Mouse (Mus musculus) intestine, embryonic 14.5 days (tissue): Measurements from ENCODE around the gene Pik3r6. TPM values are rescaled to one million over a fixed set of nuclear protein-coding genes. Genes with fewer than 3 reads are reported as not detected.

ENCODE experiments used
- ATAC-seq: fragments of 200-750 bp; cut with Nextera tagmentation; replicated peaks from 2 replicates; pipeline ENCODE4 v1.8.0; 2017; ENCODE audit warnings: low read depth, moderate number of reproducible peaks, moderate TSS enrichment, moderate library complexity; ENCODE audit not compliant: low FRiP score, low TSS enrichment
- DNase-seq: peaks from one replicate; pipeline ENCODE4 v3.0.0-alpha.2; 2018; ENCODE audit warnings: low spot score
- H3K27ac ChIP-seq: fragments of 300-500 bp; sonication (generic); 2 replicates; pipeline ENCODE4 v1.5.1; 2014; ENCODE audit warnings: low read depth, mild to moderate bottlenecking, control low read depth
- H3K27me3 ChIP-seq: fragments of 300-500 bp; sonication (generic); replicated peaks from 2 replicates; pipeline ENCODE4 v1.6.1; 2014; ENCODE audit warnings: low read length, control low read depth; ENCODE audit not compliant: control insufficient read depth, insufficient read depth
- H3K36me3 ChIP-seq: fragments of 300-500 bp; sonication (generic); 2 replicates; pipeline ENCODE4 v1.6.1; 2014; ENCODE audit warnings: low read length, control low read depth; ENCODE audit not compliant: control insufficient read depth, insufficient read depth
- H3K4me1 ChIP-seq: fragments of 300-500 bp; sonication (generic); replicated peaks from 2 replicates; pipeline ENCODE4 v1.6.1; 2014; ENCODE audit warnings: low read length, control low read depth, mixed read lengths; ENCODE audit not compliant: control insufficient read depth, insufficient read depth
- H3K4me2 ChIP-seq: fragments of 300-500 bp; sonication (generic); 2 replicates; pipeline ENCODE4 v1.6.1; 2014; ENCODE audit warnings: low read length
- H3K4me3 ChIP-seq: fragments of 300-500 bp; sonication (generic); 2 replicates; pipeline ENCODE4 v1.5.1; 2014; ENCODE audit warnings: low read depth, low read length, control low read depth, mixed read lengths
- H3K9ac ChIP-seq: fragments of 300-500 bp; sonication (generic); 2 replicates; pipeline ENCODE4 v1.6.1; 2014; ENCODE audit warnings: mild to moderate bottlenecking, low read length
- H3K9me3 ChIP-seq: fragments of 300-500 bp; sonication (generic); 2 replicates; pipeline ENCODE4 v1.6.1; 2016; ENCODE audit warnings: low read length, control low read depth; ENCODE audit not compliant: control insufficient read depth
- WGBS: fragments of 180-500 bp; shearing (Covaris S2); extraction: QIAGEN DNeasy Blood & Tissue Kit; methylation state at CpG from one replicate; pipeline ENCODE4 v1.1.7; 2014; 5-methylcytosine and 5-hydroxymethylcytosine counted together
- polyA plus RNA-seq: library from polyadenylated mRNA; unstranded; fragments of >200 nt; fragmentation: Nextera tagmentation; extraction: Ambion mirVana; gene quantifications from 2 replicates; pipeline ENCODE4 v1.2.1, GENCODE M21; 2014

The Pik3r6 gene
- polyA plus RNA-seq, 1 experiment from 2014 or later = 3.3 TPM

DNA sequence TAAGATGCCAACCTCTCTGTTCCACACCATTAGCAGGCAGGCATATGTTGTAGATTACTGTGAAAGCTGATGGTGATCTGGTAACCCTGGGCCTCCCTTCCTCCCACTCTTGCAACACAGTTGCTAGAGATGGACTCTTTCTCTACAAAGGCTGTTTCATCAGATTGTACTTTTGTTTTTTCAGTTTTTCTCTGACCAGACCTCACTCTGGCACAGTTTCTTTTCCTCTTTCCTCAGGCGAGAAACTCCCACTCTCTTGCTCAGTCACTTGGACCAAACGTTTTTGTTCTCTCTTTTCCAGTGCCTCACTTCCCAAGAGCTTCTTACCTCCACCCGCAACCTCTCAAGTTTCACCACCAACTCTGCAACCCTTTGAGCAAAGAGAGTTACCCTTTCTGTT is 11.2 kb downstream of the Pik3r6 start:
- Histone ChIP-seq H3K4me3 (no peak overlapping the region), H3K27me3 (no peaks in the 10 kb centered on the region), H3K4me1 (no peaks in the 10 kb centered on the region), H3K9ac (no peak overlapping the region), H3K9me3 (no peaks in the 10 kb centered on the region), H3K36me3 (no peaks in the 10 kb centered on the region), H3K27ac (no peak overlapping the region), H3K4me2 (no peak overlapping the region)
- DNase-seq = no peak
- 44% methylated on average over 3 of the region's 3 CpGs for WGBS
- no peak for ATAC-seq

- no peak overlapping the region for H3K27ac ChIP-seq
- ATAC-seq (no peak), DNase-seq (no peak)
- no peaks in the 10 kb centered on the region for H3K4me1 ChIP-seq
- H3K9me3 ChIP-seq = peaks cover 3% of the 10 kb centered on the region; the same call in 1 of the 2 replicates
- no peak overlapping the region for H3K4me3 ChIP-seq
- WGBS = 88% methylated on average over 4 of the region's 4 CpGs
- no peak overlapping the region for H3K9ac ChIP-seq
- H3K27me3 ChIP-seq = no peaks in the 10 kb centered on the region
- H3K4me2 ChIP-seq = no peak overlapping the region
- H3K36me3 ChIP-seq = no peaks in the 10 kb centered on the region
Measured at GRCm38 (mm10) chr11:68519362-68519761, 16.5 kb downstream of the Pik3r6 start.

DNA sequence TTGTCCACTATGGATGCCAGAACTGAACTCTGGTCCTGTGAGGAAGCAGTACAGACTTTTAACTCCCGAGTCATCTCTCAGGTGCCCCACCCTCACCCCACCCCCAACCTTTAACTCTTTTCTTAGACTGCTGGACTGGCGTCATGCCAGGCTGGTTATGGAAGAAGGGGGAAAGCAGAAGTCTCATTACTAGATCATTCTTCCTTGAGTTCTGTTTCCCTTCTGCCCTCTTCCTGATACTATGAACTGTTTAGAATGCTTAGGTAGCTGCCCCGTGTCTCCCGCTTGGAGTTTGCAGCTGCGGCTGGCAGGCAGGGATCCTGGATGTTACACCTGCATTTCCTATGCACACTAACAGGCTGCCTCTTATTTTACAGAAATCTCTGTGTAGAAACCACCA is 17.0 kb downstream of the Pik3r6 start:
- ATAC-seq = no peak
- Histone ChIP-seq H3K4me3 (no peak overlapping the region), H3K9me3 (peaks cover 3% of the 10 kb centered on the region; the same call in 1 of the 2 replicates), H3K27ac (no peak overlapping the region), H3K36me3 (no peaks in the 10 kb centered on the region), H3K27me3 (no peaks in the 10 kb centered on the region), H3K9ac (no peak overlapping the region), H3K4me2 (no peak overlapping the region), H3K4me1 (no peaks in the 10 kb centered on the region)
- WGBS = 82% methylated on average over 5 of the region's 5 CpGs
- DNase-seq = no peak

DNA sequence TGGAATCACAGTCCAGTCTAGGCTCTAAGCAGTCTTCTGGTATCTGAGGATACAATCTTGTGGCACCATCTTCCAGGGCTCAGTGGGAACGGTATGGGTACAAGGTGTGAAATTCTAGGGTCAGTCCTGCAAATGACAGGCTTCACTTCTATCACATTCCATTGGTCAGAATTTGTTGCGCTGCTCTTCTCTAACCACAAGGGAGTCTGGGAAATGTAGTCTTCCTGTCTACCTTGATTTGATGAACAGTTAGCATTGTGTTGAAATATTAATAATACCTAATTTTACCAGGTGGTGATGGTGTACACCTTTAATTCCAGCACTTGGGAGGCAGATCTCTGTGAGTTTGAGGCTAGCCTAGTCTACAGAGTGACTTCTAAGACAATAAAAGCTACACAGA is 17.6 kb downstream of the Pik3r6 start:
- WGBS = 78% methylated on average over 2 of the region's 2 CpGs
- DNase-seq = no peak

DNA sequence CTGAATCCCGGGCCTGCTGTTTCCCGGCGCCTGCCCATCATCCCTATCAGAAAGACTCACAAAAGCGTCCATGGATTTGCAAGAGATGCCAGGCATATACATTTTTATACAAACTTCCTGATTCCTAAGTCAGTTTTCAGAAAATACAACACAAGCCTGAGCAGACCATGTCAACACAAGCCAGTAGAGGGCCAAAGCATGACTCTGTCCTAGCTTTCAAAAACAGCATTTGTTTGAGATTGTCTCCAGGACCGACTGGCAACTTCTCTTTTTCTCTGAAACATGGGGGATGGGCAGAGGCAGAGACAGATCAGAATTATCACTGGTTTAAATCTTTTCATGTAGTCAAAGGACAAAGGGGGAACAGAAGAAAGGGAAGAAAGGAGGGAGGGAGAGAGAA is 18.5 kb downstream of the Pik3r6 start:
- 79% methylated on average over 5 of the region's 5 CpGs for WGBS
- Histone ChIP-seq H3K9me3 (peaks cover 3% of the 10 kb centered on the region; the same call in 1 of the 2 replicates), H3K4me3 (no peak overlapping the region), H3K4me2 (no peak overlapping the region), H3K27me3 (no peaks in the 10 kb centered on the region), H3K36me3 (no peaks in the 10 kb centered on the region), H3K9ac (no peak overlapping the region), H3K27ac (no peak overlapping the region), H3K4me1 (no peaks in the 10 kb centered on the region)
- no peak for ATAC-seq
- no peak for DNase-seq

More for the DNA sequence above, 17.6 kb downstream of the Pik3r6 start:
- peaks cover 3% of the 10 kb centered on the region; the same call in 1 of the 2 replicates for H3K9me3 ChIP-seq
- no peak overlapping the region for H3K4me3 ChIP-seq
- H3K27me3 ChIP-seq = no peaks in the 10 kb centered on the region
- no peak overlapping the region for H3K9ac ChIP-seq
- H3K36me3 ChIP-seq = no peaks in the 10 kb centered on the region
- H3K4me1 ChIP-seq = no peaks in the 10 kb centered on the region
- ATAC-seq = no peak
- H3K4me2 ChIP-seq = no peak overlapping the region
- H3K27ac ChIP-seq = no peak overlapping the region

- 67% methylated on average over 4 of the region's 4 CpGs for WGBS
- Histone ChIP-seq H3K36me3 (no peaks in the 10 kb centered on the region), H3K27me3 (no peaks in the 10 kb centered on the region), H3K4me3 (no peak overlapping the region), H3K9ac (no peak overlapping the region), H3K4me2 (no peak overlapping the region), H3K4me1 (no peaks in the 10 kb centered on the region), H3K27ac (no peak overlapping the region), H3K9me3 (no peaks in the 10 kb centered on the region)
- DNase-seq (no peak), ATAC-seq (no peak)
Measured at GRCm38 (mm10) chr11:68526441-68526840, 23.6 kb downstream of the Pik3r6 start.

GRCm38 (mm10) chr11:68531066-68531806 is 28.4 kb downstream of the Pik3r6 start:
- Histone ChIP-seq H3K9ac (no peak overlapping the region), H3K4me3 (no peak overlapping the region), H3K27me3 (no peaks in the 10 kb centered on the region), H3K27ac (no peak overlapping the region), H3K9me3 (no peaks in the 10 kb centered on the region), H3K4me2 (no peak overlapping the region), H3K36me3 (no peaks in the 10 kb centered on the region), H3K4me1 (no peaks in the 10 kb centered on the region)
- ATAC-seq = 0 out of 2 replicates have a peak, but pooled peaks have one; percentile 27
- 21% methylated on average over 16 of the region's 16 CpGs for WGBS
- DNase-seq = no peak

DNA sequence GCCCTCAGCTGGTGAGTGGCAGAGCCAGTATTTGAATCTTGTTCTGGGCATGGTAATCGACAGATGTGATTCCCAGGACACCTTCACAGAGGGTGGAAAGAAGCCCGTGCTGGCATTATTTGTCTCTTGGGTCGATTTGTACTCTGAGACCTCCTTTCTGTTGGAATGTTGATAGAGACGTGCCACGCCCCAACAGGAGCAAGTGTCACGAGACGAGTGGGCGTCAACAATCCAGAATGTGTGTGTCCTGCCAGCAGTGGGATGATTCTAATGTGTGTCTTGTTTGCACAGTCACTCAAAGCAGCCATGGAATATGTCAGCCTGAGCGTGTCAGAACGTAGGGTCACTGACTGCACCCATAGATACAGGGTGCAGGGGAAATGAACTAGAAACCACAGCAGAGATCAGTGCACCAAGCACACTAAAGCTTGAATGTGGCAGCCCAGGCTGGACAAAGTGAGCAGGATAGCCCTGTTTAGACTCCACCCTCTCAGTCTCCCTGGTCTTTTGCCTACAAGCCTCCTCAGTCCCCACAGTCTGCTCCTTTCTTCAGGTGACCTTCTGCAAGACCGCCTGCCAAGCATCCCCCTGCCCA is 29.2 kb downstream of the Pik3r6 start:
- Histone ChIP-seq H3K36me3 (no peaks in the 10 kb centered on the region), H3K27ac (no peak overlapping the region), H3K4me1 (no peaks in the 10 kb centered on the region), H3K4me3 (no peak overlapping the region), H3K27me3 (no peaks in the 10 kb centered on the region), H3K9ac (no peak overlapping the region), H3K4me2 (no peak overlapping the region), H3K9me3 (no peaks in the 10 kb centered on the region)
- WGBS = 65% methylated on average over 11 of the region's 11 CpGs
- DNase-seq (no peak), ATAC-seq (no peak)

DNA sequence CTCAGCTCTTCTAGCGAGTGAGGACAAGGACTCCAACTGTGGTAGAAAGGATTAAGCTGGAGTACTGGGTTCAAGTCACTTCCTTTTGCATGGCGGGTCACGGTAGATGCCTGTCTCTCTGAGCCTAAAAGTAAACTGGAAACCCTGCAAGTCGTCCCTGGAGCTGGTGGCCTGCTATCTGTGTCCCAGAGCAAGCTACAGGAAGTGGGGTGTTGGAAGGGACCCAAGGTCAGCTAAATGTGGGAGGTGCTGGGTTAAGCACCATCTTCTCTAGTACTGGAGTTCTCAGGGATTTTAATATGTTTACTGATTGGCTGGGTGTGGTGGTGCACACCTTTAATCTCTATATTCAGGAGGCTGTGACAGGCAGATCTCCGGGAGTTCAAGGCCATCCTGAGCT is 30.0 kb downstream of the Pik3r6 start:
- H3K36me3 ChIP-seq = no peaks in the 10 kb centered on the region
- 75% methylated on average over 5 of the region's 5 CpGs for whole genome bisulfite sequencing
- H3K9me3 ChIP-seq = no peaks in the 10 kb centered on the region
- no peaks in the 10 kb centered on the region for H3K27me3 ChIP-seq
- DNase-seq = no peak
- no peaks in the 10 kb centered on the region for H3K4me1 ChIP-seq
- no peak for ATAC-seq
- no peak overlapping the region for H3K4me3 ChIP-seq
- no peak overlapping the region for H3K4me2 ChIP-seq
- no peak overlapping the region for H3K27ac ChIP-seq
- no peak overlapping the region for H3K9ac ChIP-seq
